Mouse (Mus musculus) thymus, adult 2 months (tissue): ENCODE data around the gene Ndel1.

Experiments
- CTCF ChIP-seq: fragments of 200-500 bp; IDR thresholded peaks from 2 replicates; pipeline ENCODE4 v1.5.1; 2012; ENCODE audit warnings: mild to moderate bottlenecking, control low read depth, low read length, moderate library complexity, borderline replicate concordance; ENCODE audit not compliant: control insufficient read depth, poor library complexity, insufficient read depth; ENCODE audit errors: extremely low read depth
- POLR2A ChIP-seq: fragments of 200-500 bp; IDR thresholded peaks from 2 replicates; pipeline ENCODE4 v1.6.1; 2012; ENCODE audit warnings: mild to moderate bottlenecking, low read length, control low read depth, moderate library complexity; ENCODE audit not compliant: control insufficient read depth, poor library complexity, insufficient read depth; ENCODE audit errors: extremely low read depth

- TF ChIP-seq CTCF (no peak), POLR2A (no peak)
Observed at GRCm38 (mm10) chr11:68902367-68902766, 30.7 kb upstream of the Ndel1 start.
